Comparison of ENCODE assay signal across 22 mouse cellular contexts in the genomic region with DNA sequence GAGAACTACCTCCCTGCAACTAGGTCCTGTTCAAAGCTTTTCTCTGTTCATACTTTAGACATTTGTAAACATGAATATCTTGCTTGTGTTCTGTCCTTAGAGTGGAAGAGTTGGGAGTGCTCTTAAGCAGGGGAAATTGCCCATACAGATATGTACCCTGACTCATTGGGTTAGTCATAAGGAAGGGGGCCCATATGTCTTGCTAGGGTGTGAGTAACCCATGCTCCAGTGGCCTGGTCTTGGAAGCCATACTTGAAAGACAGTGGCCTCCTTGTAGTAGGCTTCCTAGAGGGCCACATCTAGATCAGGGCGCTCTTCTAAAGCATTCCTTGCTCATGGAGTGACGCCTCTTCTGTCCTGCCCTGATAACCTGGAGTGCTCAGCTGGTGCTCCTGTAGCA.
DNase-seq lines count a peak whose midpoint lies in the region; ATAC-seq lines count a peak whose summit lies in the region.
"Had no signal": no experiment of that assay in that cellular context is flagged by ENCODE, and none has a peak within 500 bp of the region (broad histone marks: within the 10 kb centered on the region; RNA-seq: fewer than 3 reads in every experiment).

No protein-coding gene starts in this region.

- no peaks in the 10 kb centered on the region for H3K27me3 ChIP-seq in midbrain, embryonic 11.5 days (ENCODE audit: control insufficient read depth, insufficient read depth, low read length)
- H3K27me3 ChIP-seq in midbrain, embryonic 10.5 days (ENCODE audit: low read depth, poor library complexity, severe bottlenecking) = no peaks in the 10 kb centered on the region
- H3K27me3 ChIP-seq: CH12.LX; embryonic facial prominence, embryonic 12.5 days; forebrain, embryonic 13.5 days; forebrain, embryonic 15.5 days had no signal

- H3K36me3 ChIP-seq in midbrain, embryonic 11.5 days (ENCODE audit: control insufficient read depth, insufficient read depth, low read length) = peaks cover 60% of the 10 kb centered on the region
- H3K36me3 ChIP-seq in midbrain, embryonic 10.5 days = peaks cover 100% of the 10 kb centered on the region

- WGBS in midbrain, embryonic 11.5 days = 78% methylated on average over 2 of the region's 2 CpGs
- 92% methylated on average over 2 of the region's 2 CpGs for WGBS in midbrain, embryonic 10.5 days

- no peak overlapping the region for H3K4me2 ChIP-seq in midbrain, embryonic 11.5 days
- H3K4me2 ChIP-seq: embryonic facial prominence, embryonic 12.5 days; forebrain, embryonic 13.5 days; forebrain, embryonic 15.5 days had no signal

- no peak overlapping the region for H3K4me3 ChIP-seq in midbrain, embryonic 11.5 days (ENCODE audit: low read depth, low read length)
- no peak overlapping the region for H3K4me3 ChIP-seq in midbrain, embryonic 10.5 days
- H3K4me3 ChIP-seq: embryonic facial prominence, embryonic 10.5 days; embryonic facial prominence, embryonic 12.5 days; forebrain, embryonic 13.5 days; forebrain, embryonic 15.5 days had no signal

- intact Hi-C loops in left cerebral cortex, postnatal 14 days (cut with DNase I) = no loop called here

- H3K27ac ChIP-seq in midbrain, embryonic 11.5 days (ENCODE audit: low read depth, low read length) = no peak overlapping the region
- no peak overlapping the region for H3K27ac ChIP-seq in midbrain, embryonic 10.5 days (replicated peaks)
- H3K27ac ChIP-seq: embryonic facial prominence, embryonic 10.5 days; embryonic facial prominence, embryonic 12.5 days; forebrain, embryonic 13.5 days; forebrain, embryonic 15.5 days had no signal

- H3K4me1 ChIP-seq in midbrain, embryonic 11.5 days (ENCODE audit: control insufficient read depth, insufficient read depth, low read length) = no peaks in the 10 kb centered on the region
- no peaks in the 10 kb centered on the region for H3K4me1 ChIP-seq in midbrain, embryonic 10.5 days
- H3K4me1 ChIP-seq: embryonic facial prominence, embryonic 10.5 days; embryonic facial prominence, embryonic 12.5 days; forebrain, embryonic 13.5 days; forebrain, embryonic 15.5 days had no signal

- peak; percentile 64 for DNase-seq in midbrain, embryonic 11.5 days (ENCODE audit: low spot score, missing footprints)
- DNase-seq in midbrain, embryonic 10.5 days (ENCODE audit: low spot score) = no peak
- DNase-seq in 3T3-L1 (ENCODE audit: low read depth, low spot score) = peak; percentile 61
- DNase-seq in NIH3T3 (ENCODE audit: low read depth) = peak; percentile 17
- no peak for DNase-seq in left cerebral cortex, postnatal 14 days (ENCODE audit: low spot score in 2 of 2)
- DNase-seq: adrenal gland, adult 2 months; adrenal gland, postnatal 10 days; adrenal gland, postnatal 25 days; B cell, adult 2 months; cerebellum, adult 11-12 months; cerebellum, adult 2 months; cerebellum, adult 9-10 months; cerebellum, postnatal 10 days; cerebellum, postnatal 25 days; forebrain, postnatal 0 days had no signal

- H3K9ac ChIP-seq in midbrain, embryonic 11.5 days (ENCODE audit: low read length) = no peak overlapping the region
- H3K9ac ChIP-seq: embryonic facial prominence, embryonic 12.5 days; forebrain, embryonic 13.5 days; forebrain, embryonic 15.5 days; forebrain, postnatal 0 days had no signal

- ATAC-seq in midbrain, embryonic 11.5 days (ENCODE audit: low FRiP score) = no peak
- ATAC-seq: CD4-positive, CD25-positive, alpha-beta regulatory T cell, adult 4 months; forebrain, embryonic 13.5 days; forebrain, embryonic 15.5 days; forebrain, postnatal 0 days had no signal

- H3K9me3 ChIP-seq in midbrain, embryonic 11.5 days (ENCODE audit: control insufficient read depth, low read length) = no peaks in the 10 kb centered on the region
- no peaks in the 10 kb centered on the region for H3K9me3 ChIP-seq in midbrain, embryonic 10.5 days (replicated peaks)
- H3K9me3 ChIP-seq: embryonic facial prominence, embryonic 10.5 days; embryonic facial prominence, embryonic 12.5 days; forebrain, embryonic 13.5 days; forebrain, embryonic 15.5 days; G1E had no signal

Comparison
In these comparisons a context has a peak if more than half of its experiments do, and no peak if none do; other contexts are left out.
1. DNase-seq: peak in midbrain, embryonic 11.5 days (single experiment), 3T3-L1 (single experiment) and NIH3T3 (single experiment); none in midbrain, embryonic 10.5 days (single experiment) and left cerebral cortex, postnatal 14 days (0 of 2).